Mouse (Mus musculus) splenic B cell, adult 2 months (primary cell): ENCODE results near the gene C87977.
"Not testable (repeated sequence)": the region's sequence is repeated elsewhere in the genome, so short reads cannot be mapped to it uniquely, and the experiment has no call there.

Source experiments
- DNase-seq: peaks from one replicate; pipeline ENCODE4 v3.0.0-alpha.2; 2011; ENCODE audit warnings: low read depth, low spot score
- H3K27me3 ChIP-seq: 2 replicates; pipeline ENCODE4 v1.6.1; 2012; ENCODE audit warnings: mild to moderate bottlenecking, low read length, moderate library complexity, mixed read lengths; ENCODE audit not compliant: control insufficient read depth, poor library complexity, insufficient read depth, severe bottlenecking
- H3K36me3 ChIP-seq: 2 replicates; pipeline ENCODE4 v1.6.1; 2012; ENCODE audit warnings: mild to moderate bottlenecking, low read length, moderate library complexity, mixed read lengths; ENCODE audit not compliant: control insufficient read depth, poor library complexity, insufficient read depth, severe bottlenecking

Gene C87977

DNA sequence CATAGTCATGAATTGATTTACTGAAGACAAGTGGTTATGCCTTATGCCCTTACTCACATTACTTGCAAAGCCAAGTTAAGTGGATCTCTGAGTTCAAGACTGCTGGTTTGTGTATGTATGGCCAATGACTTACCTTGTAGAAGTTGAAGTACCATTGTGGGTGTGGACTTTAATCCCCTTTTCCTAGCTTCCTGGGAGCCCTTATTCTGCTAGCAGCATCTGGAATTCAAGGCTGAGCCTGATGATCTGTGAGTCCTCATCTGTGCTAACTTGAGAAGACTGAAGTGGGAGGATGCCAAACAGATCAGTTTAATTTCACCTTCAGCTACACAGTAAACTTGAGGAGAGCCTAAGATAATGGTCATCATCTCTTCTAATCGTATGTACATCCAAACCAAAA, at the start of gene C87977:
TSS of gene C87977 (minus strand) at position 101 of the 400 bp plus-strand sequence.
- DNase-seq, H3K36me3 ChIP-seq, H3K27me3 ChIP-seq: not testable (repeated sequence)

DNA sequence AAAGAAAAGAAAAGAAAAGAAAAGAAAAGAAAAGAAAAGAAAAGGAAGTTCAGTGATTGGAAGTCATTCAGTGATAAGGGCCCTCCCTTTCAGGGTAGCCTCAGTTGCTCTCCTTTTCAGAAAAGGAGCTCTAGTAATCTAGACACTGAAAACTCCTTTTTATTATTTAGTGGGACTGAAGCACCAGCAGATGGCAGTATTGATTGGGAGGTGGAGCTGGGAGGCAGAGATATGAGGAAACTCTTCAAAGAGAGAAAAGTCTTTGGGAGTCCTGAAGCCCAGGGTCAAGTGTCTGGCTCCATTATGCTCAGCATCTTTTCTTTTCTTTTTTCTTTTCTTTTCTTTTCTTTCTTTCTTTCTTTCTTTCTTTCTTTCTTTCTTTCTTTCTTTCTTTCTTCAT, 41.6 kb upstream of the C87977 start:
- H3K36me3 ChIP-seq, DNase-seq, H3K27me3 ChIP-seq: not testable (repeated sequence)

DNA sequence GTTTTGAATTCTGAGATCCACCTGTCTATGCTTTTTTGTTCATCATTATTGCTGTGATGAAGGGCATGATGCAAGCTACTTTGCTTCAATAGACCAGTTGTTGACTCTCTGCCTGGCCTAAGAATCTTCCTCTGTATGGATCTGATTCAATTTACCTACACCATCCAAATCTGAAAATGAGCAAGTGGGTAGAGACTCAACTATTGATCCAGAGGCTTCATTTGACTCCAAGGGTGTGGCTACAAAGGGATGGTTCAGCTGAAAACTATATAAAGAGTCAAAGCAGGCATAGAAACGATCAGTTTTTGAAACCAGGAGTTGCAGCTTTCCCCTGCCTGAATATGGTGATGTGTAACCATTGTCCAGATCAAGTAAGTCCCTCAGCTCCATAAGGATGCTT, 22.7 kb downstream of the C87977 start, which contains the start of gene Oog2:
TSS of gene Oog2 (plus strand) at position 301 of the 400 bp plus-strand sequence.
- no peak for DNase-seq
- Histone ChIP-seq H3K27me3 (no peaks in the 10 kb centered on the region), H3K36me3 (no peaks in the 10 kb centered on the region)

GRCm38 (mm10) chr4:144162563-144162962, 50.6 kb downstream of the C87977 start, which contains the start of gene Oog3:
Gene Oog3, minus strand, starts transcription at chr4:144162663.
- H3K27me3 ChIP-seq = no peaks in the 10 kb centered on the region
- H3K36me3 ChIP-seq = no peaks in the 10 kb centered on the region
- DNase-seq = no peak
